Mouse (Mus musculus) cerebellum, adult 8-10 months (tissue): ENCODE measurements at regions not wholly inside any gene's neighbourhood (a gene's known extent, or its start where the extent isn't known, plus 50 kb on each side); places are given as distances from the start of the nearest gene placed in this dataset.

Experiments
- DNase-seq: peaks from one replicate; pipeline ENCODE4 v3.0.0; 2022

GRCm38 (mm10) chr1:77933095-77933766, 263.7 kb downstream of the Pax3 start:
- no peak for DNase-seq

- no peak for DNase-seq
Observed at GRCm38 (mm10) chr1:77932226-77932625, 264.7 kb downstream of the Pax3 start.

- DNase-seq, result no peak
Observed at GRCm38 (mm10) chr1:77930661-77931060, 266.3 kb downstream of the Pax3 start.

- DNase-seq, result no peak
Observed at GRCm38 (mm10) chr1:77929552-77929951, 267.4 kb downstream of the Pax3 start.

GRCm38 (mm10) chr1:77926146-77926545, 270.8 kb downstream of the Pax3 start:
- DNase-seq, result no peak

GRCm38 (mm10) chr1:77896226-77896625, 300.7 kb downstream of the Pax3 start:
- DNase-seq, result no peak

- no peak for DNase-seq
Observed at GRCm38 (mm10) chr1:77879026-77879425, 317.9 kb downstream of the Pax3 start.

- DNase-seq, result no peak
Observed at GRCm38 (mm10) chr1:77870125-77870524, 326.8 kb downstream of the Pax3 start.

- no peak for DNase-seq
Observed at GRCm38 (mm10) chr1:77869174-77869573, 327.8 kb downstream of the Pax3 start.

GRCm38 (mm10) chr1:77859931-77860330, 337.0 kb downstream of the Pax3 start:
- DNase-seq, result no peak

GRCm38 (mm10) chr1:77854366-77854765, 339.5 kb upstream of the Epha4 start:
- no peak for DNase-seq

- no peak for DNase-seq
Observed at GRCm38 (mm10) chr1:77847766-77848615, 333.1 kb upstream of the Epha4 start.

GRCm38 (mm10) chr1:77846039-77846727, 331.3 kb upstream of the Epha4 start:
- DNase-seq, result no peak

GRCm38 (mm10) chr1:77840672-77841071, 325.8 kb upstream of the Epha4 start:
- no peak for DNase-seq

- DNase-seq, result no peak
Observed at GRCm38 (mm10) chr1:77832174-77832573, 317.3 kb upstream of the Epha4 start.

- no peak for DNase-seq
Observed at GRCm38 (mm10) chr1:77824716-77825387, 310.0 kb upstream of the Epha4 start.

GRCm38 (mm10) chr1:77823801-77824687, 309.2 kb upstream of the Epha4 start:
- DNase-seq, result no peak

- no peak for DNase-seq
Observed at GRCm38 (mm10) chr1:77820101-77820500, 305.2 kb upstream of the Epha4 start.

- no peak for DNase-seq
Observed at GRCm38 (mm10) chr1:77815451-77815850, 300.6 kb upstream of the Epha4 start.

GRCm38 (mm10) chr1:77811573-77811972, 296.7 kb upstream of the Epha4 start:
- DNase-seq, result no peak

- DNase-seq, result no peak
Observed at GRCm38 (mm10) chr1:77790974-77791373, 276.1 kb upstream of the Epha4 start.

GRCm38 (mm10) chr1:77754326-77754725, 239.4 kb upstream of the Epha4 start:
- DNase-seq, result no peak
